Mouse (Mus musculus): ENCODE measurements at regions not wholly inside any gene's neighbourhood (a gene's known extent, or its start where the extent isn't known, plus 50 kb on each side); places are given as distances from the start of the nearest gene placed in this dataset.
A peak's percentile ranks its signal among the peaks of the same experiment; 100 is the strongest.

GRCm38 (mm10) chr8:34442688-34443087, 331.2 kb upstream of the Gm10131 start:
- Histone ChIP-seq H3K27me3 (replicated peaks; ENCODE audit: control insufficient read depth, insufficient read depth, low read length) (no peaks in the 10 kb centered on the region), H3K36me3 (ENCODE audit: control insufficient read depth, insufficient read depth, low read length) (no peaks in the 10 kb centered on the region), H3K4me3 (ENCODE audit: low read depth, low read length) (no peak overlapping the region), H3K27ac (ENCODE audit: low read depth, low read length) (no peak overlapping the region), H3K9ac (ENCODE audit: low read length) (no peak overlapping the region), H3K4me1 (ENCODE audit: control insufficient read depth, insufficient read depth, low read length) (no peaks in the 10 kb centered on the region), H3K9me3 (replicated peaks; ENCODE audit: control insufficient read depth, low read length) (no peaks in the 10 kb centered on the region), H3K4me2 (ENCODE audit: low read length) (no peak overlapping the region)
- peak; percentile 66; the same call in 1 of the 2 replicates for ATAC-seq
- DNase-seq (ENCODE audit: low spot score) = peak; percentile 69
- WGBS = 70% methylated on average over 3 of the region's 3 CpGs

- 59% methylated on average over 3 of the region's 3 CpGs for WGBS
- Histone ChIP-seq H3K27me3 (replicated peaks; ENCODE audit: control insufficient read depth, insufficient read depth, low read length) (no peaks in the 10 kb centered on the region), H3K9ac (ENCODE audit: low read length) (no peak overlapping the region), H3K9me3 (replicated peaks; ENCODE audit: control insufficient read depth, low read length) (no peaks in the 10 kb centered on the region), H3K27ac (ENCODE audit: low read depth, low read length) (no peak overlapping the region), H3K4me3 (ENCODE audit: low read depth, low read length) (no peak overlapping the region), H3K36me3 (ENCODE audit: control insufficient read depth, insufficient read depth, low read length) (no peaks in the 10 kb centered on the region), H3K4me2 (ENCODE audit: low read length) (no peak overlapping the region), H3K4me1 (ENCODE audit: control insufficient read depth, insufficient read depth, low read length) (no peaks in the 10 kb centered on the region)
- ATAC-seq = peak; percentile 48; the same call in 1 of the 2 replicates
- DNase-seq (ENCODE audit: low spot score) = peak; percentile 26
These were observed 330.2 kb upstream of the Gm10131 start for GRCm38 (mm10) chr8:34441756-34442155.

GRCm38 (mm10) chr8:34440771-34441170, 329.2 kb upstream of the Gm10131 start:
- 86% methylated on average over 4 of the region's 4 CpGs for WGBS
- Histone ChIP-seq H3K27ac (ENCODE audit: low read depth, low read length) (no peak overlapping the region), H3K36me3 (ENCODE audit: control insufficient read depth, insufficient read depth, low read length) (no peaks in the 10 kb centered on the region)

GRCm38 (mm10) chr8:34438771-34439170, 327.2 kb upstream of the Gm10131 start:
- H3K36me3 ChIP-seq (ENCODE audit: control insufficient read depth, insufficient read depth, low read length) = no peaks in the 10 kb centered on the region
- DNase-seq (ENCODE audit: low spot score) = no peak
- H3K9me3 ChIP-seq (replicated peaks; ENCODE audit: control insufficient read depth, low read length) = no peaks in the 10 kb centered on the region
- H3K9ac ChIP-seq (ENCODE audit: low read length) = no peak overlapping the region
- ATAC-seq = no peak
- no peaks in the 10 kb centered on the region for H3K4me1 ChIP-seq (ENCODE audit: control insufficient read depth, insufficient read depth, low read length)
- 96% methylated on average over 2 of the region's 2 CpGs for WGBS
- H3K27ac ChIP-seq (ENCODE audit: low read depth, low read length) = no peak overlapping the region
- H3K4me3 ChIP-seq (ENCODE audit: low read depth, low read length) = no peak overlapping the region
- H3K4me2 ChIP-seq (ENCODE audit: low read length) = no peak overlapping the region
- no peaks in the 10 kb centered on the region for H3K27me3 ChIP-seq (replicated peaks; ENCODE audit: control insufficient read depth, insufficient read depth, low read length)

More at GRCm38 (mm10) chr8:34440771-34441170, 329.2 kb upstream of the Gm10131 start:
- no peak overlapping the region for H3K4me2 ChIP-seq (ENCODE audit: low read length)
- no peaks in the 10 kb centered on the region for H3K27me3 ChIP-seq (replicated peaks; ENCODE audit: control insufficient read depth, insufficient read depth, low read length)
- DNase-seq (ENCODE audit: low spot score) = no peak
- no peaks in the 10 kb centered on the region for H3K9me3 ChIP-seq (replicated peaks; ENCODE audit: control insufficient read depth, low read length)
- no peaks in the 10 kb centered on the region for H3K4me1 ChIP-seq (ENCODE audit: control insufficient read depth, insufficient read depth, low read length)
- H3K4me3 ChIP-seq (ENCODE audit: low read depth, low read length) = no peak overlapping the region
- no peak overlapping the region for H3K9ac ChIP-seq (ENCODE audit: low read length)
- ATAC-seq = no peak

GRCm38 (mm10) chr8:34431985-34432384, 320.4 kb upstream of the Gm10131 start:
- H3K4me3 ChIP-seq (ENCODE audit: low read depth, low read length) = no peak overlapping the region
- H3K9me3 ChIP-seq (replicated peaks; ENCODE audit: control insufficient read depth, low read length) = no peaks in the 10 kb centered on the region
- 93% methylated on average over 7 of the region's 7 CpGs for WGBS
- ATAC-seq (no peak), DNase-seq (ENCODE audit: low spot score) (no peak)
- H3K27me3 ChIP-seq (replicated peaks; ENCODE audit: control insufficient read depth, insufficient read depth, low read length) = no peaks in the 10 kb centered on the region
- H3K4me1 ChIP-seq (ENCODE audit: control insufficient read depth, insufficient read depth, low read length) = no peaks in the 10 kb centered on the region
- H3K4me2 ChIP-seq (ENCODE audit: low read length) = no peak overlapping the region
- H3K36me3 ChIP-seq (ENCODE audit: control insufficient read depth, insufficient read depth, low read length) = no peaks in the 10 kb centered on the region
- no peak overlapping the region for H3K27ac ChIP-seq (ENCODE audit: low read depth, low read length)
- H3K9ac ChIP-seq (ENCODE audit: low read length) = no peak overlapping the region

GRCm38 (mm10) chr8:34429231-34429630, 317.7 kb upstream of the Gm10131 start:
- Histone ChIP-seq H3K36me3 (ENCODE audit: control insufficient read depth, insufficient read depth, low read length) (no peaks in the 10 kb centered on the region), H3K27ac (ENCODE audit: low read depth, low read length) (no peak overlapping the region), H3K9ac (ENCODE audit: low read length) (no peak overlapping the region), H3K4me3 (ENCODE audit: low read depth, low read length) (no peak overlapping the region), H3K4me1 (ENCODE audit: control insufficient read depth, insufficient read depth, low read length) (no peaks in the 10 kb centered on the region), H3K9me3 (replicated peaks; ENCODE audit: control insufficient read depth, low read length) (no peaks in the 10 kb centered on the region), H3K27me3 (replicated peaks; ENCODE audit: control insufficient read depth, insufficient read depth, low read length) (no peaks in the 10 kb centered on the region), H3K4me2 (ENCODE audit: low read length) (no peak overlapping the region)
- WGBS = 82% methylated on average over 3 of the region's 3 CpGs
- DNase-seq (ENCODE audit: low spot score) (no peak), ATAC-seq (no peak)

GRCm38 (mm10) chr8:34401571-34401970, 290.0 kb upstream of the Gm10131 start:
- Histone ChIP-seq H3K27me3 (replicated peaks; ENCODE audit: control insufficient read depth, insufficient read depth, low read length) (no peaks in the 10 kb centered on the region), H3K9ac (ENCODE audit: low read length) (no peak overlapping the region), H3K9me3 (replicated peaks; ENCODE audit: control insufficient read depth, low read length) (no peaks in the 10 kb centered on the region), H3K27ac (ENCODE audit: low read depth, low read length) (no peak overlapping the region), H3K4me3 (ENCODE audit: low read depth, low read length) (no peak overlapping the region), H3K4me1 (ENCODE audit: control insufficient read depth, insufficient read depth, low read length) (peaks cover 7% of the 10 kb centered on the region; the same call in 1 of the 2 replicates), H3K4me2 (ENCODE audit: low read length) (no peak overlapping the region), H3K36me3 (ENCODE audit: control insufficient read depth, insufficient read depth, low read length) (no peaks in the 10 kb centered on the region)
- WGBS = 54% methylated on average over 3 of the region's 3 CpGs
- ATAC-seq = no peak
- DNase-seq (ENCODE audit: low spot score) = no peak

- H3K4me3 ChIP-seq (ENCODE audit: low read depth, low read length) = no peak overlapping the region
- H3K4me1 ChIP-seq (ENCODE audit: control insufficient read depth, insufficient read depth, low read length) = peaks cover 7% of the 10 kb centered on the region; the same call in 1 of the 2 replicates
- peak; percentile 58 for DNase-seq (ENCODE audit: low spot score)
- no peaks in the 10 kb centered on the region for H3K27me3 ChIP-seq (replicated peaks; ENCODE audit: control insufficient read depth, insufficient read depth, low read length)
- H3K27ac ChIP-seq (ENCODE audit: low read depth, low read length) = peak overlapping the region; percentile 81
- no peak overlapping the region for H3K9ac ChIP-seq (ENCODE audit: low read length)
- 33% methylated on average over 14 of the region's 14 CpGs for WGBS
- no peaks in the 10 kb centered on the region for H3K9me3 ChIP-seq (replicated peaks; ENCODE audit: control insufficient read depth, low read length)
- H3K4me2 ChIP-seq (ENCODE audit: low read length) = no peak overlapping the region
- no peaks in the 10 kb centered on the region for H3K36me3 ChIP-seq (ENCODE audit: control insufficient read depth, insufficient read depth, low read length)
- ATAC-seq = no peak
These were observed 287.6 kb upstream of the Gm10131 start for GRCm38 (mm10) chr8:34398914-34399813.

All from forebrain, embryonic 14.5 days (tissue).